Mouse (Mus musculus) kidney, adult 8-10 months (tissue): ENCODE measurements around the gene Spint1.
A peak's percentile ranks its signal among the peaks of the same experiment; 100 is the strongest.

Experiments
- DNase-seq, 2 experiments: peaks; one replicate each; pipeline ENCODE4 v3.0.0; 2022

Gene Spint1

DNA sequence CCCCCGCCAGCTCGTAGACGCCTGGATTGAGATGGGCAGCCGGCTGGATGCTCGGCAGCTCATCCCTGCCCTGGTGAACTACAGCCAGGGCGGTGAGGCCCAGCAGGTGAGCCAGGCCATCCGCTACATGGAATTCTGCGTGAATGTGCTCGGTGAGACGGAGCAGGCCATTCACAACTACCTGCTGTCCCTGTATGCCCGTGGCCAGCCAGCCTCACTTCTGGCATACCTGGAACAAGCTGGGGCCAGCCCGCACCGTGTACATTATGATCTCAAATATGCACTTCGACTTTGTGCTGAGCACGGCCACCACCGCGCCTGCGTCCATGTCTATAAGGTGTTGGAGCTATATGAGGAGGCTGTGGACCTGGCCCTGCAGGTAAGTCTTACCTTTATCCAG is 57.2 kb downstream of the Spint1 start:
- no peak for DNase-seq

DNA sequence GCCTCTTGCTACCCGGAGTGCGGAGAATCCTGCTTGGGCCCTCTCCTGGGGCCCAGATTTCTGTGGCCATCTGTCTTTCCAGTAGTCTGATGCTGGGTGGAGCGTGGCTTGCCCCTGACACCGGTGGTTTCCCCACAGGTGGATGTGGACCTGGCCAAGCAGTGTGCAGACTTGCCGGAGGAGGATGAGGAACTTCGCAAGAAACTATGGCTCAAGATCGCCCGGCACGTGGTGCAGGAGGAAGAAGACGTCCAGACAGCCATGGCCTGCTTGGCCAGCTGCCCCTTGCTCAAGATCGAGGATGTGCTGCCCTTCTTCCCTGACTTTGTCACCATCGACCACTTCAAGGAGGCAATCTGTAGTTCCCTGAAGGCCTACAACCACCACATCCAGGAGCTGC is 59.6 kb downstream of the Spint1 start:
- DNase-seq, result no peak

DNA sequence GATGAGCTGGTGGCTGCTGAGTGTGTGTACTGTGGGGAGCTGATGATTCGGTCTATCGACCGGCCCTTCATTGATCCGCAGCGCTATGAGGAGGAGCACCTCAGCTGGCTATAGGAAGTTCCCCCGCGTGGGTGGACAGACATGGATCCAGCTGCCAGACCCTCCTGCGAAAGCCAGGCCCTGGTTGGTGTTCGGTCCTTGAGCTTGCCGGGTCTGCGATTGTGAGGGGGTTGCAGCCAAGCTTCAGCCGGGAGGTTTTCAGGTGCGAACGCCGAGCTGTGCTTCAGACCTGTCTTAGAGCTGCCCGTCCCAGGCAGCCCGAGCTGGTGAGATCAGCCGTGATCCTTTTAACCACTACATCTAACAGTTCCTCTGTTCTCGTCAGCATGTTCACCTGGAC is 60.3 kb downstream of the Spint1 start:
- DNase-seq, result no peak

DNA sequence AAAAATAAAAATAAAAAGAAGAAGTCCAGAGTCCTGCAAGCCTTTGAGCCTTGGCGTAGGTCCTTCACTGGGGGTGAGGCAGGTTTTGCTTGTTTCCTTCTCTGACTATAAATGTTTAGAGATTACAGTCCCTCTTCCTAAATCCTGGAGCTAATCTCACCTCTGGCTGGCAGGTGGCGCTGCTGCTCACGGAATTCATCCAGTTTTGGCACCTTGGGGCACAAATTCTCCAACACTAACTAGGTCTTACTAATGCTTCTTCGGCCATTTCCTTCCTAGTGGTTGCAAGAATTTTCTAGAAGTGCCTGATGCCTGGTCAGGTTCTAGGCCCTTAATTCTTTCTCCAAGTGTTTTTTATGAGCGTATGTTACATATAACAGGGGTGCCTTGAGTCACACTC is 61.2 kb downstream of the Spint1 start:
- DNase-seq, result peak; percentile 72 to 83

DNA sequence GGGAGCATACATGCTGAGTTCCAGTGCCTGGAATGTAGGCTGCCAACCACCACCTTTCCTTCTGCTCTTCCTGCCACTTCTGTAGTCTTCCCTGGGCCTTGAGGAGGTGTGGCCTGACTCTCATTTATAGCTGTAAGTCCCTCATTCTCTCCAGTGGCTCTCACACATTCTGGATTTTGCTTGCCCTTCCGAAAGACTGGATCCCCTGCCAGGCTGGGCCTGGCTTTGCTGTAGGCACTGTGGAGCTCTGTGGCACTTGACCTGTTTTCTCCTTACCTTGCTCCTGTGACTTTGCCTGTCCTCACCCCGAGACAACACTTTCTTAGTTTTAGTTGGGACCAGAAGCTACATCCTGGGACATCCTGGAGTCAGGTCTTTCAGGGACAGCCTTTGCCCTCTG is 61.7 kb downstream of the Spint1 start:
- no peak for DNase-seq
